Mouse (Mus musculus): ENCODE data around the gene Nsun7. TPM values are rescaled to one million over a fixed set of nuclear protein-coding genes. Genes with fewer than 3 reads are reported as not detected.

Gene Nsun7
- polyA plus RNA-seq, 1 experiment from 2014 or later, result 1.5 TPM

GRCm38 (mm10) chr5:66310806-66311205, 51.1 kb downstream of the Nsun7 start:
- Histone ChIP-seq H3K4me2 (no peak overlapping the region), H3K36me3 (peaks cover 45% of the 10 kb centered on the region), H3K9ac (replicated peaks) (no peak overlapping the region), H3K4me3 (replicated peaks) (no peak overlapping the region), H3K9me3 (no peaks in the 10 kb centered on the region), H3K27me3 (no peaks in the 10 kb centered on the region), H3K4me1 (replicated peaks) (0 out of 2 replicates have a peak, but pooled peaks cover 3% of the 10 kb centered on the region), H3K27ac (no peak overlapping the region)
- no peak for ATAC-seq (ENCODE audit: insufficient number of reproducible peaks, insufficient read depth, low FRiP score, low TSS enrichment, low read depth)
- 93% methylated on average over 11 of the region's 11 CpGs for WGBS

- Histone ChIP-seq H3K36me3 (peaks cover 5% of the 10 kb centered on the region; the same call in 1 of the 2 replicates), H3K9ac (replicated peaks) (no peak overlapping the region), H3K4me1 (replicated peaks) (peaks cover 8% of the 10 kb centered on the region; the same call in 1 of the 2 replicates), H3K4me3 (replicated peaks) (no peak overlapping the region), H3K9me3 (no peaks in the 10 kb centered on the region), H3K4me2 (no peak overlapping the region), H3K27ac (no peak overlapping the region), H3K27me3 (no peaks in the 10 kb centered on the region)
- ATAC-seq (ENCODE audit: insufficient number of reproducible peaks, insufficient read depth, low FRiP score, low TSS enrichment, low read depth), result no peak
- WGBS, result 87% methylated on average over 5 of the region's 5 CpGs
These were observed 56.1 kb downstream of the Nsun7 start for GRCm38 (mm10) chr5:66315791-66316190.

- Histone ChIP-seq H3K4me3 (replicated peaks) (no peak overlapping the region), H3K27ac (no peak overlapping the region), H3K4me1 (replicated peaks) (peaks cover 5% of the 10 kb centered on the region; the same call in 1 of the 2 replicates), H3K4me2 (no peak overlapping the region), H3K9ac (replicated peaks) (no peak overlapping the region), H3K36me3 (no peaks in the 10 kb centered on the region), H3K9me3 (no peaks in the 10 kb centered on the region), H3K27me3 (no peaks in the 10 kb centered on the region)
- ATAC-seq (ENCODE audit: insufficient number of reproducible peaks, insufficient read depth, low FRiP score, low TSS enrichment, low read depth), result no peak
- 76% methylated on average over 6 of the region's 6 CpGs for WGBS
These were observed 59.6 kb downstream of the Nsun7 start for GRCm38 (mm10) chr5:66319341-66319740.

GRCm38 (mm10) chr5:66319827-66320404, 60.2 kb downstream of the Nsun7 start:
- no peak overlapping the region for H3K27ac ChIP-seq
- no peak overlapping the region for H3K4me3 ChIP-seq (replicated peaks)
- WGBS, result 70% methylated on average over 14 of the region's 14 CpGs
- H3K4me2 ChIP-seq, result no peak overlapping the region
- H3K9me3 ChIP-seq, result no peaks in the 10 kb centered on the region
- peaks cover 5% of the 10 kb centered on the region; the same call in 1 of the 2 replicates for H3K4me1 ChIP-seq (replicated peaks)
- ATAC-seq (ENCODE audit: insufficient number of reproducible peaks, insufficient read depth, low FRiP score, low TSS enrichment, low read depth), result no peak
- no peaks in the 10 kb centered on the region for H3K27me3 ChIP-seq
- H3K9ac ChIP-seq (replicated peaks), result no peak overlapping the region
- H3K36me3 ChIP-seq, result no peaks in the 10 kb centered on the region

- H3K4me3 ChIP-seq (replicated peaks), result no peak overlapping the region
- WGBS, result 91% methylated on average over 4 of the region's 4 CpGs
- no peak overlapping the region for H3K9ac ChIP-seq (replicated peaks)
- no peaks in the 10 kb centered on the region for H3K9me3 ChIP-seq
- no peaks in the 10 kb centered on the region for H3K27me3 ChIP-seq
- H3K4me1 ChIP-seq (replicated peaks), result peaks cover 5% of the 10 kb centered on the region; the same call in 1 of the 2 replicates
- H3K4me2 ChIP-seq, result no peak overlapping the region
- no peak overlapping the region for H3K27ac ChIP-seq
- no peaks in the 10 kb centered on the region; the same call in 1 of the 2 replicates for H3K36me3 ChIP-seq
- no peak for ATAC-seq (ENCODE audit: insufficient number of reproducible peaks, insufficient read depth, low FRiP score, low TSS enrichment, low read depth)
These were observed 63.4 kb downstream of the Nsun7 start for GRCm38 (mm10) chr5:66323131-66323530.

GRCm38 (mm10) chr5:66323603-66324002, 63.9 kb downstream of the Nsun7 start:
- no peak for ATAC-seq (ENCODE audit: insufficient number of reproducible peaks, insufficient read depth, low FRiP score, low TSS enrichment, low read depth)
- Histone ChIP-seq H3K27ac (no peak overlapping the region), H3K4me1 (replicated peaks) (peaks cover 5% of the 10 kb centered on the region; the same call in 1 of the 2 replicates), H3K4me3 (replicated peaks) (no peak overlapping the region), H3K9ac (replicated peaks) (no peak overlapping the region), H3K36me3 (no peaks in the 10 kb centered on the region; the same call in 1 of the 2 replicates), H3K9me3 (no peaks in the 10 kb centered on the region), H3K4me2 (no peak overlapping the region), H3K27me3 (no peaks in the 10 kb centered on the region)
- 86% methylated on average over 10 of the region's 11 CpGs for WGBS

GRCm38 (mm10) chr5:66326395-66326794, 66.7 kb downstream of the Nsun7 start:
- Histone ChIP-seq H3K9ac (replicated peaks) (no peak overlapping the region), H3K9me3 (no peaks in the 10 kb centered on the region), H3K27me3 (no peaks in the 10 kb centered on the region), H3K4me1 (replicated peaks) (no peaks in the 10 kb centered on the region), H3K36me3 (no peaks in the 10 kb centered on the region; the same call in 1 of the 2 replicates), H3K27ac (no peak overlapping the region), H3K4me3 (replicated peaks) (no peak overlapping the region), H3K4me2 (no peak overlapping the region)
- ATAC-seq (ENCODE audit: insufficient number of reproducible peaks, insufficient read depth, low FRiP score, low TSS enrichment, low read depth), result no peak
- WGBS, result 74% methylated on average over 7 of the region's 7 CpGs

- no peak overlapping the region for H3K27ac ChIP-seq
- H3K9ac ChIP-seq (replicated peaks), result no peak overlapping the region
- no peaks in the 10 kb centered on the region for H3K9me3 ChIP-seq
- no peak overlapping the region for H3K4me3 ChIP-seq (replicated peaks)
- 77% methylated on average over 19 of the region's 19 CpGs for WGBS
- H3K4me1 ChIP-seq (replicated peaks), result no peaks in the 10 kb centered on the region
- H3K4me2 ChIP-seq, result no peak overlapping the region
- no peak for ATAC-seq (ENCODE audit: insufficient number of reproducible peaks, insufficient read depth, low FRiP score, low TSS enrichment, low read depth)
- no peaks in the 10 kb centered on the region for H3K27me3 ChIP-seq
- no peaks in the 10 kb centered on the region; the same call in 1 of the 2 replicates for H3K36me3 ChIP-seq
These were observed 68.4 kb downstream of the Nsun7 start for GRCm38 (mm10) chr5:66327949-66328726.

- Histone ChIP-seq H3K4me2 (no peak overlapping the region), H3K27me3 (no peaks in the 10 kb centered on the region), H3K9me3 (no peaks in the 10 kb centered on the region), H3K9ac (replicated peaks) (no peak overlapping the region), H3K4me3 (replicated peaks) (no peak overlapping the region), H3K36me3 (no peaks in the 10 kb centered on the region; the same call in 1 of the 2 replicates), H3K4me1 (replicated peaks) (no peaks in the 10 kb centered on the region), H3K27ac (no peak overlapping the region)
- WGBS, result 92% methylated on average over 7 of the region's 7 CpGs
- ATAC-seq (ENCODE audit: insufficient number of reproducible peaks, insufficient read depth, low FRiP score, low TSS enrichment, low read depth), result no peak
These were observed 69.1 kb downstream of the Nsun7 start for GRCm38 (mm10) chr5:66328766-66329165.

- Histone ChIP-seq H3K4me1 (replicated peaks) (no peaks in the 10 kb centered on the region), H3K9ac (replicated peaks) (no peak overlapping the region), H3K4me2 (no peak overlapping the region), H3K27me3 (no peaks in the 10 kb centered on the region), H3K36me3 (no peaks in the 10 kb centered on the region; the same call in 1 of the 2 replicates), H3K4me3 (replicated peaks) (no peak overlapping the region), H3K9me3 (no peaks in the 10 kb centered on the region), H3K27ac (no peak overlapping the region)
- 87% methylated on average over 6 of the region's 6 CpGs for WGBS
- ATAC-seq (ENCODE audit: insufficient number of reproducible peaks, insufficient read depth, low FRiP score, low TSS enrichment, low read depth), result no peak
These were observed 71.1 kb downstream of the Nsun7 start for GRCm38 (mm10) chr5:66330806-66331205.

- WGBS, result 3% methylated on average over 38 of the region's 38 CpGs
- peaks cover 12% of the 10 kb centered on the region for H3K27me3 ChIP-seq
- ATAC-seq (ENCODE audit: insufficient number of reproducible peaks, insufficient read depth, low FRiP score, low TSS enrichment, low read depth), result peak; percentile 56
- peak overlapping the region; percentile 94 for H3K4me2 ChIP-seq
- no peaks in the 10 kb centered on the region for H3K36me3 ChIP-seq
- peak overlapping the region; percentile 61 for H3K9ac ChIP-seq (replicated peaks)
- no peaks in the 10 kb centered on the region for H3K9me3 ChIP-seq
- peak overlapping the region; percentile 44 for H3K4me3 ChIP-seq (replicated peaks)
- no peak overlapping the region for H3K27ac ChIP-seq
- peaks cover 18% of the 10 kb centered on the region for H3K4me1 ChIP-seq (replicated peaks)
These were observed 77.6 kb downstream of the Nsun7 start for GRCm38 (mm10) chr5:66337025-66337968.

Measured in limb, embryonic 12.5 days (tissue).